Mouse (Mus musculus) CH12.LX (cell line): ENCODE data around the gene Tspan2. TPM values are rescaled to one million over a fixed set of nuclear protein-coding genes. Genes with fewer than 3 reads are reported as not detected.

Experiments
- DNase-seq: peaks from one replicate; pipeline ENCODE4 v3.0.0-alpha.2; 2013; ENCODE audit errors: extremely low read depth
- H3K27ac ChIP-seq: 2 replicates; pipeline ENCODE4 v1.5.1; 2012; ENCODE audit warnings: low read depth, mild to moderate bottlenecking, control low read depth, moderate library complexity; ENCODE audit not compliant: insufficient read depth
- H3K27me3 ChIP-seq: replicated peaks from 2 replicates; pipeline ENCODE3; 2012; ENCODE audit warnings: inconsistent platforms
- H3K36me3 ChIP-seq, 2 experiments: replicated peaks in 1 of 2; 2 replicates each; pipeline versions ENCODE3 to v1.6.1; 2012; ENCODE audit warnings: inconsistent platforms in 1 of 2, low read length in 1 of 2, mild to moderate bottlenecking in 1 of 2, mixed read lengths in 1 of 2, moderate library complexity in 1 of 2; ENCODE audit not compliant: control insufficient read depth in 1 of 2, insufficient read depth in 1 of 2
- H3K4me1 ChIP-seq, 2 experiments: 2 replicates each; pipeline ENCODE4 v1.6.1; 2012; ENCODE audit warnings: inconsistent platforms in 1 of 2, moderate library complexity in 1 of 2; ENCODE audit not compliant: insufficient read depth in 2 of 2, control insufficient read depth in 1 of 2
- H3K4me2 ChIP-seq: 2 replicates; pipeline ENCODE4 v1.6.1; 2012; ENCODE audit warnings: low read depth, mild to moderate bottlenecking, control low read depth; ENCODE audit not compliant: poor library complexity, insufficient read depth, severe bottlenecking
- H3K4me3 ChIP-seq, 3 experiments: fragments of 150-350 bp in 1 of 3; sonication (generic) in 1 of 3; replicated peaks in 1 of 3; 2 replicates each; pipeline versions ENCODE3 to v1.5.1; 2011 to 2012; ENCODE audit warnings: low read depth in 2 of 3, low read length in 2 of 3, mild to moderate bottlenecking in 2 of 3, moderate library complexity in 2 of 3, control low read depth in 1 of 3, improper control_type of control experiment in 1 of 3, inconsistent platforms in 1 of 3, mixed read lengths in 1 of 3; ENCODE audit not compliant: poor library complexity in 1 of 3
- H3K79me2 ChIP-seq: replicated peaks from 2 replicates; pipeline ENCODE4 v1.6.1; 2012; ENCODE audit warnings: mild to moderate bottlenecking, moderate library complexity; ENCODE audit not compliant: control insufficient read depth, poor library complexity, insufficient read depth, severe bottlenecking; ENCODE audit errors: extremely low read depth
- H3K9ac ChIP-seq: 2 replicates; pipeline ENCODE4 v1.6.1; 2012; ENCODE audit warnings: low read depth, mild to moderate bottlenecking, control low read depth, moderate library complexity; ENCODE audit not compliant: insufficient read depth
- H3K9me3 ChIP-seq: replicated peaks from 2 replicates; pipeline ENCODE3; 2012; ENCODE audit warnings: low read length, inconsistent platforms, mixed read lengths
- CTCF ChIP-seq, 2 experiments: IDR thresholded peaks in 1 of 2; conservative IDR thresholded peaks in 1 of 2; 2 replicates each; pipeline ENCODE4 v1.5.1; 2011 to 2012; ENCODE audit warnings: low read depth in 2 of 2, low read length in 2 of 2, improper control_type of control experiment in 1 of 2, inconsistent platforms in 1 of 2, mild to moderate bottlenecking in 1 of 2, moderate library complexity in 1 of 2
- EP300 ChIP-seq: IDR thresholded peaks from 2 replicates; pipeline ENCODE4 v1.6.1; 2011; ENCODE audit warnings: low read length, improper control_type of control experiment
- HCFC1 ChIP-seq: IDR thresholded peaks from 2 replicates; pipeline ENCODE4 v1.6.1; 2012; ENCODE audit warnings: low read depth, mild to moderate bottlenecking, inconsistent platforms, low read length, improper control_type of control experiment
- JUN ChIP-seq: IDR thresholded peaks from 2 replicates; pipeline ENCODE4 v1.6.1; 2011; ENCODE audit warnings: low read depth, mild to moderate bottlenecking, low read length, improper control_type of control experiment, moderate library complexity; ENCODE audit not compliant: insufficient read depth
- JUND ChIP-seq: conservative IDR thresholded peaks from 2 replicates; pipeline ENCODE4 v1.6.1; 2011; ENCODE audit warnings: low read depth, low read length, improper control_type of control experiment
- KAT2A ChIP-seq: IDR thresholded peaks from 2 replicates; pipeline ENCODE4 v1.6.1; 2012; ENCODE audit warnings: low read length, improper control_type of control experiment, inconsistent platforms; ENCODE audit not compliant: insufficient replicate concordance
- MAZ ChIP-seq: IDR thresholded peaks from 2 replicates; pipeline ENCODE4 v1.6.1; 2012; ENCODE audit warnings: low read depth, mild to moderate bottlenecking, inconsistent platforms, low read length, improper control_type of control experiment, moderate library complexity
- POLR2A ChIP-seq: IDR thresholded peaks from 2 replicates; pipeline ENCODE4 v1.6.1; 2011; ENCODE audit warnings: low read depth, mild to moderate bottlenecking, improper control_type of control experiment, low read length
- RAD21 ChIP-seq: IDR thresholded peaks from 2 replicates; pipeline ENCODE4 v1.6.1; 2011; ENCODE audit warnings: low read depth, mild to moderate bottlenecking, low read length, improper control_type of control experiment, moderate library complexity
- SIN3A ChIP-seq: IDR thresholded peaks from 2 replicates; pipeline ENCODE4 v1.6.1; 2012; ENCODE audit warnings: low read length, improper control_type of control experiment, inconsistent platforms
- SMC3 ChIP-seq: IDR thresholded peaks from 2 replicates; pipeline ENCODE4 v1.6.1; 2011; ENCODE audit warnings: low read depth, low read length, improper control_type of control experiment
- TBP ChIP-seq: conservative IDR thresholded peaks from 2 replicates; pipeline ENCODE4 v1.6.1; 2011; ENCODE audit warnings: low read depth, low read length, improper control_type of control experiment
- UBTF ChIP-seq: IDR thresholded peaks from 2 replicates; pipeline ENCODE4 v1.6.1; 2012; ENCODE audit warnings: low read depth, mild to moderate bottlenecking, inconsistent platforms, low read length, improper control_type of control experiment, moderate library complexity
- USF2 ChIP-seq: conservative IDR thresholded peaks from 2 replicates; pipeline ENCODE4 v1.6.1; 2011; ENCODE audit warnings: low read depth, low read length, improper control_type of control experiment
- ZC3H11A ChIP-seq: IDR thresholded peaks from 2 replicates; pipeline ENCODE4 v1.6.1; 2012; ENCODE audit warnings: low read depth, mild to moderate bottlenecking, inconsistent platforms, low read length, improper control_type of control experiment
- dilution Hi-C: fragments of 300-500 bp; cut with MboI; formaldehyde crosslinking; loops from 2 replicates; pipeline ENCODE4 v1.14.3; 2020; ENCODE audit warnings: low sequenced_read_pairs; ENCODE audit not compliant: extremely low pct_unique_long_range_greater_than_20kb, extremely low pct_ligation_motif_present
- in situ Hi-C: fragments of 300-500 bp; cut with MboI; formaldehyde crosslinking; loops from 3 replicates; pipeline ENCODE4 v1.14.3; 2019; ENCODE audit warnings: low sequenced_read_pairs, low pct_ligation_motif_present, low pct_unique_long_range_greater_than_20kb, mixed read lengths
- polyA plus RNA-seq: library from polyadenylated mRNA; unstranded; fragments of >175 nt; gene quantifications from 2 replicates; pipeline ENCODE4 v1.2.1, GENCODE M21; 2012; ENCODE audit warnings: low read depth; ENCODE audit not compliant: insufficient read length
- total RNA-seq, 2 experiments: library from RNA; depleted of rRNA; stranded (reverse); fragments of 300-350 nt in 1 of 2; fragments of >200 nt in 1 of 2; gene quantifications; 2 replicates each; pipeline ENCODE4 v1.2.3; 2012 to 2014

Tspan2 gene
- total and polyA plus RNA-seq, 3 experiments = 1.4 to 4.5 (median 2.8) TPM

DNA sequence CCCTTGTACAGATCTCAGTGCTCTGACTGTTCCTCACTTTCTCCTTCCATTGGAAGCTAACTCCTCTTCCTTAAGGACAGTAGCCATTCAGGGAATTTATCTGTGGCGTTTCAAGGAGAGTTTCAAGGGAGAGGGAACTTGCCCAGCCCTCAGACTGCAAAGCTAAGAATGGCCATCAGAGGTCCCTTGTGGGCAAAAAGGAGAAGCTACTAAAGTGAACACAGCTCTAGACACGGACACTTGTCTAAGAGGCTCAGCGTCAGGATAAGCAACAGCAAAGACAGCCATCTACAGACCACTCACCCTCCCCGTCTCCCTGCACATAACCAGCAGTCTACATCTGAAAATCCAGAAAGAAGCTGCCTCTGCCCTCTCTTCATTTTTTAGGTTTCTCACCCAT lies 53.0 kb downstream of the Tspan2 start:
- in situ Hi-C loops (no loop called here), dilution Hi-C loops (no loop called here)
- Histone ChIP-seq H3K9ac (no peak overlapping the region), H3K27me3 (no peaks in the 10 kb centered on the region), H3K4me2 (peak overlapping the region; percentile 21; the same call in 1 of the 2 replicates), H3K4me1 (peaks cover 3 to 9% of the 10 kb centered on the region in 2 experiments; a peak in 3 of 4 replicates), H3K79me2 (no peaks in the 10 kb centered on the region), H3K9me3 (no peaks in the 10 kb centered on the region), H3K4me3 (no peak overlapping the region)
- DNase-seq = peak; percentile 49
- TF ChIP-seq UBTF (0 out of 2 replicates have a peak, but pooled peaks have one; percentile 41), EP300 (no peak), CTCF (conservative IDR thresholded peaks at IDR 0.05 in 1 of 2, IDR thresholded peaks at IDR 0.05 in 1 of 2; ENCODE audit: low read depth in 2 of 2, low read length in 2 of 2) (peak in 1 of 2 experiments; percentile 59; a peak in 2 of 4 replicates), MAZ (no peak), KAT2A (no peak), RAD21 (peak; percentile 35), ZC3H11A (no peak), HCFC1 (no peak), SMC3 (peak; percentile 52)
- TF ChIP-seq, all 38 proteins: peak for 4
- Histone ChIP-seq H3K36me3 (no peaks in the 10 kb centered on the region), H3K27ac (no peak overlapping the region)

DNA sequence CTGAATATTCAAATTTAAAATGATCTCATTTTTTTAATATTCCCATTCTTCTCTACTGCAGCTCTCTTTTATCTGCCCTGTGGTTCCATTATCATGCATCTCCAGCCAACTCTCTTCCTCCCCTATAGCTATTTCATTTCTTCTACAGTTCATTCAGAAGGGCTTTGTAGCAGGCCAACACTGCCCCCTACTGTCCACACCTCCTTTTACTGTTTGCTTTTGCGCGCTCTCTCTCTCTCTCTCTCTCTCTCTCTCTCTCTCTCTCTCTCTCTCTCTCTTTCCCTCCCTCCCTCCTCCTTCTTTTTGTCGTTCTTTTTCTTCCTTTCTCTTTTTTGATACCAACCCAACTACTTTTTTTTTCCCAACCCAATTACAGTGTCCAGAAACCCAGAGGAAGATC lies 69.6 kb downstream of the Tspan2 start:
- H3K4me3 ChIP-seq = no peak overlapping the region
- no peak overlapping the region for H3K9ac ChIP-seq
- peak; percentile 79 for DNase-seq
- TF ChIP-seq CTCF (conservative IDR thresholded peaks at IDR 0.05 in 1 of 2, IDR thresholded peaks at IDR 0.05 in 1 of 2; ENCODE audit: low read depth in 2 of 2, low read length in 2 of 2) (peak; percentile 35 to 88; a peak in 3 of 4 replicates), RAD21 (peak; percentile 80), SIN3A (no peak), POLR2A (no peak), USF2 (no peak), JUND (peak; percentile 76; the same call in 1 of the 2 replicates), TBP (no peak), JUN (no peak), ZC3H11A (peak; percentile 80), SMC3 (peak; percentile 89)
- no peaks in the 10 kb centered on the region for H3K4me1 ChIP-seq
- no peak overlapping the region for H3K27ac ChIP-seq
- no peaks in the 10 kb centered on the region for H3K79me2 ChIP-seq
- H3K4me2 ChIP-seq = no peak overlapping the region
- H3K27me3 ChIP-seq = peaks cover 3% of the 10 kb centered on the region
- H3K9me3 ChIP-seq = peaks cover 3% of the 10 kb centered on the region
- in situ Hi-C loops (no loop called here), dilution Hi-C loops (no loop called here)
- no peaks in the 10 kb centered on the region for H3K36me3 ChIP-seq
